Mouse (Mus musculus): ENCODE data around the gene Rab7b. TPM values are rescaled to one million over a fixed set of nuclear protein-coding genes. Genes with fewer than 3 reads are reported as not detected.
A peak's percentile ranks its signal among the peaks of the same experiment; 100 is the strongest.

The Rab7b gene
- polyA plus RNA-seq, 1 experiment: 10.5 TPM

- Histone ChIP-seq H3K4me1 (ENCODE audit: control insufficient read depth, insufficient read depth, insufficient read length, low read length) (no peaks in the 10 kb centered on the region), H3K4me3 (ENCODE audit: insufficient read depth, low read depth, low read length) (no peak overlapping the region), H3K27ac (replicated peaks; ENCODE audit: low read depth, low read length) (no peak overlapping the region)
Observed at GRCm38 (mm10) chr1:131672361-131672760, 16.1 kb upstream of the Rab7b start.

GRCm38 (mm10) chr1:131679644-131680043 is 8.9 kb upstream of the Rab7b start:
- H3K4me3 ChIP-seq (ENCODE audit: insufficient read depth, low read depth, low read length): no peak overlapping the region
- H3K27ac ChIP-seq (replicated peaks; ENCODE audit: low read depth, low read length): no peak overlapping the region
- no peaks in the 10 kb centered on the region for H3K4me1 ChIP-seq (ENCODE audit: control insufficient read depth, insufficient read depth, insufficient read length, low read length)

GRCm38 (mm10) chr1:131687739-131688138 is 756 bp upstream of the Rab7b start:
- Histone ChIP-seq H3K4me3 (ENCODE audit: insufficient read depth, low read depth, low read length) (no peak overlapping the region), H3K27ac (replicated peaks; ENCODE audit: low read depth, low read length) (no peak overlapping the region), H3K4me1 (ENCODE audit: control insufficient read depth, insufficient read depth, insufficient read length, low read length) (no peaks in the 10 kb centered on the region)

- Histone ChIP-seq H3K27ac (replicated peaks; ENCODE audit: low read depth, low read length) (peak overlapping the region; percentile 73), H3K4me3 (ENCODE audit: insufficient read depth, low read depth, low read length) (peak overlapping the region; percentile 56), H3K4me1 (ENCODE audit: control insufficient read depth, insufficient read depth, insufficient read length, low read length) (no peaks in the 10 kb centered on the region)
Observed at GRCm38 (mm10) chr1:131689016-131689415, 521 bp downstream of the Rab7b start.

GRCm38 (mm10) chr1:131689899-131690298 is 1.4 kb downstream of the Rab7b start:
- Histone ChIP-seq H3K4me3 (ENCODE audit: insufficient read depth, low read depth, low read length) (peak overlapping the region; percentile 47), H3K4me1 (ENCODE audit: control insufficient read depth, insufficient read depth, insufficient read length, low read length) (no peaks in the 10 kb centered on the region), H3K27ac (replicated peaks; ENCODE audit: low read depth, low read length) (peak overlapping the region; percentile 56)

- Histone ChIP-seq H3K4me1 (ENCODE audit: control insufficient read depth, insufficient read depth, insufficient read length, low read length) (no peaks in the 10 kb centered on the region), H3K4me3 (ENCODE audit: insufficient read depth, low read depth, low read length) (peak overlapping the region; percentile 47), H3K27ac (replicated peaks; ENCODE audit: low read depth, low read length) (peak overlapping the region; percentile 75)
Observed at GRCm38 (mm10) chr1:131690435-131690834, 1.9 kb downstream of the Rab7b start.

- Histone ChIP-seq H3K27ac (replicated peaks; ENCODE audit: low read depth, low read length) (peak overlapping the region; percentile 75), H3K4me3 (ENCODE audit: insufficient read depth, low read depth, low read length) (no peak overlapping the region), H3K4me1 (ENCODE audit: control insufficient read depth, insufficient read depth, insufficient read length, low read length) (no peaks in the 10 kb centered on the region)
Observed at GRCm38 (mm10) chr1:131691356-131691755, 2.9 kb downstream of the Rab7b start.

GRCm38 (mm10) chr1:131695308-131695707 is 6.8 kb downstream of the Rab7b start:
- Histone ChIP-seq H3K4me1 (ENCODE audit: control insufficient read depth, insufficient read depth, insufficient read length, low read length) (no peaks in the 10 kb centered on the region), H3K4me3 (ENCODE audit: insufficient read depth, low read depth, low read length) (no peak overlapping the region), H3K27ac (replicated peaks; ENCODE audit: low read depth, low read length) (no peak overlapping the region)

GRCm38 (mm10) chr1:131696325-131696724 is 7.8 kb downstream of the Rab7b start:
- Histone ChIP-seq H3K27ac (replicated peaks; ENCODE audit: low read depth, low read length) (no peak overlapping the region), H3K4me1 (ENCODE audit: control insufficient read depth, insufficient read depth, insufficient read length, low read length) (no peaks in the 10 kb centered on the region)

GRCm38 (mm10) chr1:131698770-131699169 is 10.3 kb downstream of the Rab7b start:
- Histone ChIP-seq H3K4me1 (ENCODE audit: control insufficient read depth, insufficient read depth, insufficient read length, low read length) (no peaks in the 10 kb centered on the region), H3K4me3 (ENCODE audit: insufficient read depth, low read depth, low read length) (no peak overlapping the region), H3K27ac (replicated peaks; ENCODE audit: low read depth, low read length) (no peak overlapping the region)

More at GRCm38 (mm10) chr1:131696325-131696724, 7.8 kb downstream of the Rab7b start:
- H3K4me3 ChIP-seq (ENCODE audit: insufficient read depth, low read depth, low read length): no peak overlapping the region

GRCm38 (mm10) chr1:131699642-131700041 is 11.1 kb downstream of the Rab7b start:
- Histone ChIP-seq H3K4me3 (ENCODE audit: insufficient read depth, low read depth, low read length) (no peak overlapping the region), H3K27ac (replicated peaks; ENCODE audit: low read depth, low read length) (no peak overlapping the region), H3K4me1 (ENCODE audit: control insufficient read depth, insufficient read depth, insufficient read length, low read length) (no peaks in the 10 kb centered on the region)

GRCm38 (mm10) chr1:131700447-131700846 is 12.0 kb downstream of the Rab7b start:
- Histone ChIP-seq H3K27ac (replicated peaks; ENCODE audit: low read depth, low read length) (no peak overlapping the region), H3K4me1 (ENCODE audit: control insufficient read depth, insufficient read depth, insufficient read length, low read length) (no peaks in the 10 kb centered on the region), H3K4me3 (ENCODE audit: insufficient read depth, low read depth, low read length) (no peak overlapping the region)

GRCm38 (mm10) chr1:131701391-131701790 is 12.9 kb downstream of the Rab7b start:
- H3K27ac ChIP-seq (replicated peaks; ENCODE audit: low read depth, low read length): no peak overlapping the region
- H3K4me1 ChIP-seq (ENCODE audit: control insufficient read depth, insufficient read depth, insufficient read length, low read length): no peaks in the 10 kb centered on the region
- no peak overlapping the region for H3K4me3 ChIP-seq (ENCODE audit: insufficient read depth, low read depth, low read length)

GRCm38 (mm10) chr1:131702094-131702766 is 13.7 kb downstream of the Rab7b start:
- H3K4me1 ChIP-seq (ENCODE audit: control insufficient read depth, insufficient read depth, insufficient read length, low read length): no peaks in the 10 kb centered on the region
- peak overlapping the region; percentile 39 for H3K27ac ChIP-seq (replicated peaks; ENCODE audit: low read depth, low read length)
- no peak overlapping the region for H3K4me3 ChIP-seq (ENCODE audit: insufficient read depth, low read depth, low read length)

GRCm38 (mm10) chr1:131703482-131703881 is 15.0 kb downstream of the Rab7b start:
- Histone ChIP-seq H3K4me3 (ENCODE audit: insufficient read depth, low read depth, low read length) (no peak overlapping the region), H3K27ac (replicated peaks; ENCODE audit: low read depth, low read length) (peak overlapping the region; percentile 47; the same call in 1 of the 2 replicates), H3K4me1 (ENCODE audit: control insufficient read depth, insufficient read depth, insufficient read length, low read length) (no peaks in the 10 kb centered on the region)

GRCm38 (mm10) chr1:131708338-131708737 is 19.8 kb downstream of the Rab7b start:
- Histone ChIP-seq H3K4me1 (ENCODE audit: control insufficient read depth, insufficient read depth, insufficient read length, low read length) (no peaks in the 10 kb centered on the region), H3K27ac (replicated peaks; ENCODE audit: low read depth, low read length) (no peak overlapping the region), H3K4me3 (ENCODE audit: insufficient read depth, low read depth, low read length) (no peak overlapping the region)

Data from brown adipose tissue, adult 24 weeks (tissue).